Mouse (Mus musculus) natural killer cell, adult 2 months (primary cell): ENCODE data around the gene Aim2.
A peak's percentile ranks its signal among the peaks of the same experiment; 100 is the strongest.
"Not testable (repeated sequence)": the region's sequence is repeated elsewhere in the genome, so short reads cannot be mapped to it uniquely, and the experiment has no call there.

Experiments
- DNase-seq, 2 experiments: peaks; one replicate each; pipeline ENCODE4 v3.0.0; 2022; ENCODE audit warnings: low spot score in 2 of 2

Gene Aim2

GRCm38 (mm10) chr1:173350372-173350957 is at the start of gene Aim2:
Gene Aim2, plus strand, starts transcription at chr1:173350879.
- DNase-seq = no peak

- DNase-seq = not testable (repeated sequence)
Observed at GRCm38 (mm10) chr1:173302795-173303194, 47.9 kb upstream of the Aim2 start.

GRCm38 (mm10) chr1:173313535-173314050 is 37.1 kb upstream of the Aim2 start:
- not testable (repeated sequence) for DNase-seq

GRCm38 (mm10) chr1:173315725-173316124 is 35.0 kb upstream of the Aim2 start:
- DNase-seq = no peak

- no peak for DNase-seq
Observed at GRCm38 (mm10) chr1:173317925-173318477, 32.7 kb upstream of the Aim2 start.

GRCm38 (mm10) chr1:173321593-173322248 is 29.0 kb upstream of the Aim2 start:
- DNase-seq = no peak

- no peak for DNase-seq
Observed at GRCm38 (mm10) chr1:173322249-173322627, 28.4 kb upstream of the Aim2 start.

GRCm38 (mm10) chr1:173323839-173324585 is 26.7 kb upstream of the Aim2 start:
- DNase-seq = peak in 1 of 2 experiments; percentile 9

- DNase-seq = no peak
Observed at GRCm38 (mm10) chr1:173324961-173325360, 25.7 kb upstream of the Aim2 start.

GRCm38 (mm10) chr1:173325395-173325794 is 25.3 kb upstream of the Aim2 start:
- no peak for DNase-seq

- no peak for DNase-seq
Observed at GRCm38 (mm10) chr1:173326552-173326951, 24.1 kb upstream of the Aim2 start.

- DNase-seq = no peak
Observed at GRCm38 (mm10) chr1:173328446-173328845, 22.2 kb upstream of the Aim2 start.

GRCm38 (mm10) chr1:173329185-173329584 is 21.5 kb upstream of the Aim2 start:
- DNase-seq = no peak

- DNase-seq = no peak
Observed at GRCm38 (mm10) chr1:173329743-173330142, 20.9 kb upstream of the Aim2 start.

GRCm38 (mm10) chr1:173332418-173332817 is 18.3 kb upstream of the Aim2 start:
- DNase-seq = no peak

- no peak for DNase-seq
Observed at GRCm38 (mm10) chr1:173333312-173334253, 17.1 kb upstream of the Aim2 start, which contains the start of gene Ackr1. Gene Ackr1, minus strand, starts transcription at chr1:173333750.

GRCm38 (mm10) chr1:173335903-173336302 is 14.8 kb upstream of the Aim2 start:
- DNase-seq = no peak

GRCm38 (mm10) chr1:173337008-173337407 is 13.7 kb upstream of the Aim2 start:
- DNase-seq = no peak

- peak; percentile 16 to 38 for DNase-seq
Observed at GRCm38 (mm10) chr1:173339543-173339942, 11.1 kb upstream of the Aim2 start.

GRCm38 (mm10) chr1:173342425-173342824 is 8.3 kb upstream of the Aim2 start:
- no peak for DNase-seq

- DNase-seq = no peak
Observed at GRCm38 (mm10) chr1:173343934-173344333, 6.7 kb upstream of the Aim2 start.
